14 mouse cellular contexts compared by ENCODE assay signal in the genomic region with DNA sequence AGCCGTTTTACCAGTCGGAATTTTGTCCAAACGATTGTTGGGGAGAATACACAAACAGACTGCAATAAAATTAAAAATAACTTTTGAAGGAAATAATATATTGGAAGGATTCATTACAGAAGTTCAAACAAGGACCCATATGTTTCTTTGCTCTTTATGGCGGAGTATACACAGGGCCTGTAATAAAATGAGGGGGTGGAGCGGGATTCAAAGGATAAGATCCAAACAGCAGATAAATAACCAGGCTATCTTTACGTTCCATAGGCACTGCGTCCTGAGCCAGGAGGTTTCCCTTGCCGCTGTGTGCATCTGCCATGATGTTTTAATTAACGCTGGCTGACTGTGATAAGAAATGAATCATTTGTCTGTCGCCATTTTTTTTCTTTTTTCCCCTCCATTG.
"Had no signal": no experiment of that assay in that cellular context is flagged by ENCODE, and none has a peak within 500 bp of the region (broad histone marks: within the 10 kb centered on the region; RNA-seq: fewer than 3 reads in every experiment).

No protein-coding gene starts in this region.

- H3K4me2 ChIP-seq: liver, embryonic 13.5 days; midbrain, embryonic 13.5 days had no signal

- ATAC-seq: intestine, postnatal 0 days; midbrain, embryonic 13.5 days; midbrain, embryonic 16.5 days had no signal

- H3K27me3 ChIP-seq: liver, embryonic 13.5 days; midbrain, embryonic 13.5 days had no signal

- H3K4me3 ChIP-seq: layer of hippocampus, adult 2 months; liver, embryonic 13.5 days; midbrain, embryonic 13.5 days had no signal

- H3K4me1 ChIP-seq: liver, embryonic 13.5 days; midbrain, embryonic 13.5 days had no signal

- H3K27ac ChIP-seq: layer of hippocampus, adult 2 months; liver, embryonic 13.5 days; macrophage; midbrain, embryonic 13.5 days; stomach, postnatal 0 days had no signal

- H3K9ac ChIP-seq: liver, embryonic 13.5 days; midbrain, embryonic 13.5 days had no signal

- H3K9me3 ChIP-seq: liver, embryonic 13.5 days; midbrain, embryonic 13.5 days had no signal

- H3K36me3 ChIP-seq: liver, embryonic 13.5 days; midbrain, embryonic 13.5 days had no signal

- DNase-seq: kidney, adult 8-10 months; kidney, postnatal 25 days; layer of hippocampus, adult 9-11 months; liver, embryonic 13.5 days; lung, adult 2 months; thymus, adult 2 months; thymus, postnatal 14 days; thymus, postnatal 4 days had no signal
